Mouse (Mus musculus) CH12.LX (cell line): ENCODE measurements around the gene Gpm6b. TPM values are rescaled to one million over a fixed set of nuclear protein-coding genes. Genes with fewer than 3 reads are reported as not detected.

Source experiments
- DNase-seq: peaks from one replicate; pipeline ENCODE4 v3.0.0-alpha.2; 2013; ENCODE audit errors: extremely low read depth
- H3K27ac ChIP-seq: 2 replicates; pipeline ENCODE4 v1.5.1; 2012; ENCODE audit warnings: low read depth, mild to moderate bottlenecking, control low read depth, moderate library complexity; ENCODE audit not compliant: insufficient read depth
- H3K27me3 ChIP-seq: replicated peaks from 2 replicates; pipeline ENCODE3; 2012; ENCODE audit warnings: inconsistent platforms
- H3K36me3 ChIP-seq, 2 experiments: replicated peaks in 1 of 2; 2 replicates each; pipeline versions ENCODE3 to v1.6.1; 2012; ENCODE audit warnings: inconsistent platforms in 1 of 2, low read length in 1 of 2, mild to moderate bottlenecking in 1 of 2, mixed read lengths in 1 of 2, moderate library complexity in 1 of 2; ENCODE audit not compliant: control insufficient read depth in 1 of 2, insufficient read depth in 1 of 2
- H3K4me1 ChIP-seq, 2 experiments: 2 replicates each; pipeline ENCODE4 v1.6.1; 2012; ENCODE audit warnings: inconsistent platforms in 1 of 2, moderate library complexity in 1 of 2; ENCODE audit not compliant: insufficient read depth in 2 of 2, control insufficient read depth in 1 of 2
- H3K4me2 ChIP-seq: 2 replicates; pipeline ENCODE4 v1.6.1; 2012; ENCODE audit warnings: low read depth, mild to moderate bottlenecking, control low read depth; ENCODE audit not compliant: poor library complexity, insufficient read depth, severe bottlenecking
- H3K4me3 ChIP-seq, 3 experiments: fragments of 150-350 bp in 1 of 3; sonication (generic) in 1 of 3; replicated peaks in 1 of 3; 2 replicates each; pipeline versions ENCODE3 to v1.5.1; 2011 to 2012; ENCODE audit warnings: low read depth in 2 of 3, low read length in 2 of 3, mild to moderate bottlenecking in 2 of 3, moderate library complexity in 2 of 3, control low read depth in 1 of 3, improper control_type of control experiment in 1 of 3, inconsistent platforms in 1 of 3, mixed read lengths in 1 of 3; ENCODE audit not compliant: poor library complexity in 1 of 3
- H3K79me2 ChIP-seq: replicated peaks from 2 replicates; pipeline ENCODE4 v1.6.1; 2012; ENCODE audit warnings: mild to moderate bottlenecking, moderate library complexity; ENCODE audit not compliant: control insufficient read depth, poor library complexity, insufficient read depth, severe bottlenecking; ENCODE audit errors: extremely low read depth
- H3K9ac ChIP-seq: 2 replicates; pipeline ENCODE4 v1.6.1; 2012; ENCODE audit warnings: low read depth, mild to moderate bottlenecking, control low read depth, moderate library complexity; ENCODE audit not compliant: insufficient read depth
- H3K9me3 ChIP-seq: replicated peaks from 2 replicates; pipeline ENCODE3; 2012; ENCODE audit warnings: low read length, inconsistent platforms, mixed read lengths
- BHLHE40 ChIP-seq: IDR thresholded peaks from 2 replicates; pipeline ENCODE4 v1.6.1; 2011; ENCODE audit warnings: mild to moderate bottlenecking, low read depth, low read length, improper control_type of control experiment
- CHD1 ChIP-seq: IDR thresholded peaks from 2 replicates; pipeline ENCODE4 v1.6.1; 2012; ENCODE audit warnings: low read depth, low read length, improper control_type of control experiment, inconsistent platforms
- CHD2 ChIP-seq: IDR thresholded peaks from 2 replicates; pipeline ENCODE4 v1.6.1; 2011; ENCODE audit warnings: low read length, improper control_type of control experiment
- CTCF ChIP-seq, 2 experiments: IDR thresholded peaks in 1 of 2; conservative IDR thresholded peaks in 1 of 2; 2 replicates each; pipeline ENCODE4 v1.5.1; 2011 to 2012; ENCODE audit warnings: low read depth in 2 of 2, low read length in 2 of 2, improper control_type of control experiment in 1 of 2, inconsistent platforms in 1 of 2, mild to moderate bottlenecking in 1 of 2, moderate library complexity in 1 of 2
- E2F4 ChIP-seq: IDR thresholded peaks from 2 replicates; pipeline ENCODE4 v1.6.1; 2011; ENCODE audit warnings: low read depth, low read length, improper control_type of control experiment; ENCODE audit not compliant: insufficient replicate concordance
- ELF1 ChIP-seq: IDR thresholded peaks from 2 replicates; pipeline ENCODE4 v1.6.1; 2014; ENCODE audit warnings: low read depth, mild to moderate bottlenecking, inconsistent platforms, low read length, improper control_type of control experiment
- JUN ChIP-seq: IDR thresholded peaks from 2 replicates; pipeline ENCODE4 v1.6.1; 2011; ENCODE audit warnings: low read depth, mild to moderate bottlenecking, low read length, improper control_type of control experiment, moderate library complexity; ENCODE audit not compliant: insufficient read depth
- KAT2A ChIP-seq: IDR thresholded peaks from 2 replicates; pipeline ENCODE4 v1.6.1; 2012; ENCODE audit warnings: low read length, improper control_type of control experiment, inconsistent platforms; ENCODE audit not compliant: insufficient replicate concordance
- MAFK ChIP-seq: IDR thresholded peaks from 2 replicates; pipeline ENCODE4 v1.6.1; 2011; ENCODE audit warnings: low read length, improper control_type of control experiment; ENCODE audit not compliant: insufficient replicate concordance
- MEF2A ChIP-seq: IDR thresholded peaks from 2 replicates; pipeline ENCODE4 v1.6.1; 2014; ENCODE audit warnings: low read depth, mild to moderate bottlenecking, inconsistent platforms, low read length, improper control_type of control experiment, borderline replicate concordance
- MYC ChIP-seq: IDR thresholded peaks from 2 replicates; pipeline ENCODE4 v1.6.1; 2011; ENCODE audit warnings: low read depth, mild to moderate bottlenecking, improper control_type of control experiment, low read length
- PAX5 ChIP-seq: IDR thresholded peaks from 2 replicates; pipeline ENCODE4 v1.6.1; 2012; ENCODE audit warnings: low read length, inconsistent platforms, mixed read lengths
- POLR2A ChIP-seq: IDR thresholded peaks from 2 replicates; pipeline ENCODE4 v1.6.1; 2011; ENCODE audit warnings: low read depth, mild to moderate bottlenecking, improper control_type of control experiment, low read length
- POLR2AphosphoS2 ChIP-seq: IDR thresholded peaks from 2 replicates; pipeline ENCODE4 v1.6.1; 2011; ENCODE audit warnings: low read depth, low read length, improper control_type of control experiment
- RAD21 ChIP-seq: IDR thresholded peaks from 2 replicates; pipeline ENCODE4 v1.6.1; 2011; ENCODE audit warnings: low read depth, mild to moderate bottlenecking, low read length, improper control_type of control experiment, moderate library complexity
- SIN3A ChIP-seq: IDR thresholded peaks from 2 replicates; pipeline ENCODE4 v1.6.1; 2012; ENCODE audit warnings: low read length, improper control_type of control experiment, inconsistent platforms
- SMC3 ChIP-seq: IDR thresholded peaks from 2 replicates; pipeline ENCODE4 v1.6.1; 2011; ENCODE audit warnings: low read depth, low read length, improper control_type of control experiment
- TCF12 ChIP-seq: IDR thresholded peaks from 2 replicates; pipeline ENCODE4 v1.6.1; 2014; ENCODE audit warnings: low read depth, mild to moderate bottlenecking, inconsistent platforms, low read length, improper control_type of control experiment
- UBTF ChIP-seq: IDR thresholded peaks from 2 replicates; pipeline ENCODE4 v1.6.1; 2012; ENCODE audit warnings: low read depth, mild to moderate bottlenecking, inconsistent platforms, low read length, improper control_type of control experiment, moderate library complexity
- USF1 ChIP-seq: IDR thresholded peaks from 2 replicates; pipeline ENCODE4 v1.6.1; 2014; ENCODE audit warnings: low read depth, mild to moderate bottlenecking, inconsistent platforms, low read length, improper control_type of control experiment
- USF2 ChIP-seq: conservative IDR thresholded peaks from 2 replicates; pipeline ENCODE4 v1.6.1; 2011; ENCODE audit warnings: low read depth, low read length, improper control_type of control experiment
- ZNF384 ChIP-seq: IDR thresholded peaks from 2 replicates; pipeline ENCODE4 v1.6.1; 2012; ENCODE audit warnings: low read depth, low read length, improper control_type of control experiment, inconsistent platforms
- dilution Hi-C: fragments of 300-500 bp; cut with MboI; formaldehyde crosslinking; loops from 2 replicates; pipeline ENCODE4 v1.14.3; 2020; ENCODE audit warnings: low sequenced_read_pairs; ENCODE audit not compliant: extremely low pct_unique_long_range_greater_than_20kb, extremely low pct_ligation_motif_present
- in situ Hi-C: fragments of 300-500 bp; cut with MboI; formaldehyde crosslinking; loops from 3 replicates; pipeline ENCODE4 v1.14.3; 2019; ENCODE audit warnings: low sequenced_read_pairs, low pct_ligation_motif_present, low pct_unique_long_range_greater_than_20kb, mixed read lengths
- polyA plus RNA-seq: library from polyadenylated mRNA; unstranded; fragments of >175 nt; gene quantifications from 2 replicates; pipeline ENCODE4 v1.2.1, GENCODE M21; 2012; ENCODE audit warnings: low read depth; ENCODE audit not compliant: insufficient read length
- total RNA-seq, 2 experiments: library from RNA; depleted of rRNA; stranded (reverse); fragments of 300-350 nt in 1 of 2; fragments of >200 nt in 1 of 2; gene quantifications; 2 replicates each; pipeline ENCODE4 v1.2.3; 2012 to 2014

Gpm6b gene
- total and polyA plus RNA-seq, 3 experiments: 0.64 to 1.9 (median 1.8) TPM

DNA sequence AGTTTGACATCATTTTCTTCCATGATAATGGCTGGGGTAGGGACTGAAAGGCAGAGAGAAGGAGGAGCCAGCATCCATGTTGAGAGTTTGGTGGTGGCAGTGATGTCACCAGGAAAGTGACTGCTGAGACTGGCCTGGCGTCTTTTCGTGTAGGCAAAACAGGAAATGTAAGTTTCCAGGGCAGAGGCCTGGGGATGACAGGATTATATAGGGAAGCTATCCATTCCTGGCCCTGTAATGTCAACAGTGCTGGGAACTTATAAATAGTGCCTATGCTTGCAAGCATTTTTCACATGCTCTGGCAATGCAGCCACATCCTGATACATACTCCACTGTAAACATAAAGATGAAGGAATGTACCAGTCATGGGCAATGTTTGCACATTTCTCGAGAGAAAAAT is 52.6 kb downstream of the Gpm6b start:
- Histone ChIP-seq H3K4me2 (no peak overlapping the region), H3K36me3 (no peaks in the 10 kb centered on the region), H3K9me3 (no peaks in the 10 kb centered on the region), H3K4me1 (no peaks in the 10 kb centered on the region), H3K79me2 (no peaks in the 10 kb centered on the region), H3K9ac (no peak overlapping the region), H3K4me3 (no peak overlapping the region), H3K27me3 (no peaks in the 10 kb centered on the region), H3K27ac (no peak overlapping the region)
- in situ Hi-C loops: no loop called here
- no peak for TF ChIP-seq JUN
- TF ChIP-seq PAX5: no peak
- TF ChIP-seq CTCF (conservative IDR thresholded peaks at IDR 0.05 in 1 of 2, IDR thresholded peaks at IDR 0.05 in 1 of 2; ENCODE audit: low read depth in 2 of 2, low read length in 2 of 2): no peak
- no peak for TF ChIP-seq CHD2
- TF ChIP-seq CHD1: no peak
- no peak for TF ChIP-seq RAD21
- no peak for TF ChIP-seq KAT2A
- no peak for TF ChIP-seq ELF1
- TF ChIP-seq BHLHE40: no peak
- no peak for TF ChIP-seq USF2
- TF ChIP-seq MAFK: no peak
- TF ChIP-seq ZNF384: no peak
- no peak for TF ChIP-seq POLR2A
- TF ChIP-seq POLR2AphosphoS2: no peak
- TF ChIP-seq MYC: no peak
- no peak for TF ChIP-seq UBTF
- TF ChIP-seq USF1: no peak
- TF ChIP-seq TCF12: no peak
- TF ChIP-seq E2F4: no peak
- no peak for DNase-seq
- dilution Hi-C loops: no loop called here

DNA sequence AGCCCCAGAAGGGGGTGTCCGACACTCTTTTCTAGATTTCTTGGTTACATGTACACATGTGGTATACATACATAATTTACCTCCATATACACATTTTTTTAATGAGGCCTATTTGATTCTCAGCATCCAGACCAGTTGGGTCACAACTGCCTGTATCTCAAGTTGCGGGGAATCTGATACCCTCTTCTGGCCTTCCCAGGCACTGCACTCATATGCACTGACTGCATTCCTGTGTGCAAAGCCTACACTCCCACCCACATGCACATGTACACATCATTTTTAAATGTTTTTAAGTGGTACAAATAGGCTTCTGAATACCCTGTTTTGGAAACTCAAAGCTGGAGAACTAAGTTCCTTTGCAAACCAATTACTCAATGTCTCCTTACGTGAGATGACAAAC is 54.8 kb downstream of the Gpm6b start:
- Histone ChIP-seq H3K27me3 (no peaks in the 10 kb centered on the region), H3K9me3 (no peaks in the 10 kb centered on the region), H3K4me3 (no peak overlapping the region), H3K4me1 (no peaks in the 10 kb centered on the region), H3K4me2 (no peak overlapping the region), H3K79me2 (no peaks in the 10 kb centered on the region), H3K27ac (no peak overlapping the region), H3K9ac (no peak overlapping the region), H3K36me3 (no peaks in the 10 kb centered on the region)
- no peak for DNase-seq
- in situ Hi-C loops (no loop called here), dilution Hi-C loops (no loop called here)
- TF ChIP-seq CTCF (conservative IDR thresholded peaks at IDR 0.05 in 1 of 2, IDR thresholded peaks at IDR 0.05 in 1 of 2; ENCODE audit: low read depth in 2 of 2, low read length in 2 of 2) (peak in 1 of 2 experiments; percentile 38; a peak in 2 of 4 replicates), SIN3A (no peak), SMC3 (peak; percentile 40; the same call in 1 of the 2 replicates), MEF2A (no peak), POLR2AphosphoS2 (no peak), RAD21 (peak; percentile 21)
